Mouse (Mus musculus) kidney, adult 2 months (tissue): ENCODE results near the gene Wars2. TPM values are rescaled to one million over a fixed set of nuclear protein-coding genes. Genes with fewer than 3 reads are reported as not detected.

ENCODE experiments used
- DNase-seq: peaks from one replicate; pipeline ENCODE4 v3.0.0; 2021
- H3K27ac ChIP-seq: fragments of 200-500 bp; 2 replicates; pipeline ENCODE4 v1.5.1; 2012; ENCODE audit warnings: low read depth, low read length, control low read depth, inconsistent platforms; ENCODE audit not compliant: insufficient read depth
- H3K27me3 ChIP-seq: fragments of 200-500 bp; replicated peaks from 2 replicates; pipeline ENCODE4 v1.6.1; 2012; ENCODE audit warnings: mild to moderate bottlenecking, moderate library complexity, low read length, inconsistent platforms; ENCODE audit not compliant: control insufficient read depth, insufficient read depth
- H3K36me3 ChIP-seq: fragments of 200-500 bp; 2 replicates; pipeline ENCODE4 v1.6.1; 2012; ENCODE audit warnings: mild to moderate bottlenecking, moderate library complexity, low read length, inconsistent platforms; ENCODE audit not compliant: control insufficient read depth, insufficient read depth
- H3K4me1 ChIP-seq: fragments of 200-500 bp; 2 replicates; pipeline ENCODE4 v1.6.1; 2011; ENCODE audit warnings: low read length; ENCODE audit not compliant: control insufficient read depth, insufficient read depth
- H3K4me3 ChIP-seq: fragments of 200-500 bp; 2 replicates; pipeline ENCODE4 v1.5.1; 2011; ENCODE audit warnings: mild to moderate bottlenecking, low read depth, low read length, control low read depth; ENCODE audit not compliant: insufficient read depth
- CTCF ChIP-seq: fragments of 200-500 bp; conservative IDR thresholded peaks from 2 replicates; pipeline ENCODE4 v1.5.1; 2011; ENCODE audit warnings: low read depth, mild to moderate bottlenecking, control low read depth, low read length, moderate library complexity, mixed read lengths; ENCODE audit not compliant: insufficient read depth, insufficient read length
- POLR2A ChIP-seq: fragments of 200-500 bp; IDR thresholded peaks from one replicate; pipeline ENCODE4 v1.6.1; 2011; ENCODE audit warnings: low read depth, low read length, control low read depth
- WGBS: fragments of 180-500 bp; shearing (Covaris S2); methylation state at CpG from one replicate; pipeline ENCODE4 v1.1.7; 2018; 5-methylcytosine and 5-hydroxymethylcytosine counted together
- polyA plus RNA-seq: library from polyadenylated mRNA; depleted of rRNA; stranded (reverse); fragments of >200 nt; gene quantifications from 2 replicates; pipeline ENCODE4 v1.2.3, GENCODE M21; 2012; rRNA removed

The Wars2 gene
- 7.0 and 8.4 TPM in 2 replicates for polyA plus RNA-seq

GRCm38 (mm10) chr3:99140940-99141854 is at the start of gene Wars2:
TSS of gene Wars2 (plus strand) at chr3:99141068.
- no peaks in the 10 kb centered on the region for H3K27me3 ChIP-seq
- WGBS = under 1% methylated on average over 57 of the region's 57 CpGs
- peak; percentile 97 for DNase-seq
- TF ChIP-seq CTCF = 0 out of 2 replicates have a peak, but pooled peaks have one; percentile 24
- TF ChIP-seq POLR2A = no peak
- peak within 1 kb of the TSS; percentile 85 for H3K27ac ChIP-seq
- no peaks in the 10 kb centered on the region for H3K4me1 ChIP-seq
- peak within 1 kb of the TSS; percentile 60 for H3K4me3 ChIP-seq
- H3K36me3 ChIP-seq = no peaks in the 10 kb centered on the region

GRCm38 (mm10) chr3:99096816-99097215 is 44.1 kb upstream of the Wars2 start:
- no peak overlapping the region for H3K27ac ChIP-seq
- H3K27me3 ChIP-seq = no peaks in the 10 kb centered on the region
- H3K4me1 ChIP-seq = no peaks in the 10 kb centered on the region
- no peak for DNase-seq
- WGBS = 76% methylated on average over 3 of the region's 3 CpGs
- no peak overlapping the region for H3K4me3 ChIP-seq
- H3K36me3 ChIP-seq = no peaks in the 10 kb centered on the region
- TF ChIP-seq CTCF (no peak), POLR2A (no peak)

GRCm38 (mm10) chr3:99110353-99111213 is 30.3 kb upstream of the Wars2 start:
- Histone ChIP-seq H3K27me3 (no peaks in the 10 kb centered on the region), H3K36me3 (no peaks in the 10 kb centered on the region), H3K27ac (no peak overlapping the region), H3K4me3 (no peak overlapping the region), H3K4me1 (no peaks in the 10 kb centered on the region)
- DNase-seq = peak; percentile 30
- TF ChIP-seq POLR2A = no peak
- TF ChIP-seq CTCF = no peak
- 43% methylated on average over 9 of the region's 9 CpGs for WGBS

DNA sequence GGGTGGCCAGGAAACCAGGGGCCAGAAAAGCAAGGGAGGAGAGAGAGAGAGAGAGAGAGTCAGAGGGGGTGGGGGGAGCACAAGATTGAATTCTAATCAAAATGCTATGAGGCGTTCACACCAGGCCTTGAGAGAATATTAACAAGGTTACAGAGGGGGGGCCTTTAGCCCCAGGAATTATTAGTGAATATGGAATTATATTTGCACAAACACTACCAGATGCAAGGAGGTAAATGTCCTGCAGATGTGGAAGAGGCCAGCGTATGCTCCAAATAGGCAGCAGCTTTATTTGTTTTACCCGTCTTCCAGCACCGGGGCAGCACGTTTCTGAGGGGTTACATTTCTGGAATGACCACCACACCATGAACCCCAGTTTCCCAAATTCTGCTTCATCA is 29.7 kb upstream of the Wars2 start:
- TF ChIP-seq CTCF (no peak), POLR2A (no peak)
- Histone ChIP-seq H3K27ac (no peak overlapping the region), H3K36me3 (no peaks in the 10 kb centered on the region), H3K27me3 (no peaks in the 10 kb centered on the region), H3K4me1 (no peaks in the 10 kb centered on the region), H3K4me3 (no peak overlapping the region)
- no peak for DNase-seq
- 79% methylated on average over 5 of the region's 5 CpGs for WGBS

GRCm38 (mm10) chr3:99113266-99113837 is 27.5 kb upstream of the Wars2 start:
- DNase-seq = no peak
- Histone ChIP-seq H3K27me3 (no peaks in the 10 kb centered on the region; the same call in 1 of the 2 replicates), H3K27ac (no peak overlapping the region), H3K36me3 (no peaks in the 10 kb centered on the region), H3K4me1 (no peaks in the 10 kb centered on the region), H3K4me3 (no peak overlapping the region)
- no peak for TF ChIP-seq CTCF
- no peak for TF ChIP-seq POLR2A
- 78% methylated on average over 7 of the region's 7 CpGs for WGBS

GRCm38 (mm10) chr3:99120942-99121341 is 19.9 kb upstream of the Wars2 start:
- no peak for DNase-seq
- Histone ChIP-seq H3K4me1 (no peaks in the 10 kb centered on the region), H3K27me3 (no peaks in the 10 kb centered on the region; the same call in 1 of the 2 replicates), H3K4me3 (no peak overlapping the region), H3K36me3 (no peaks in the 10 kb centered on the region), H3K27ac (no peak overlapping the region)
- TF ChIP-seq CTCF (no peak), POLR2A (no peak)
- whole genome bisulfite sequencing = 76% methylated on average over 2 of the region's 2 CpGs
